Mouse (Mus musculus) heart, postnatal 0 days (tissue): Measurements from ENCODE around the gene Jaml.

Source experiments
- CTCF ChIP-seq: IDR thresholded peaks from 2 replicates; pipeline ENCODE4 v1.5.1; 2016; ENCODE audit warnings: antibody characterized with exemption, control low read depth, low read depth
- EP300 ChIP-seq: IDR thresholded peaks from 2 replicates; pipeline ENCODE4 v1.6.1; 2016; ENCODE audit warnings: antibody characterized with exemption, low read depth

DNA sequence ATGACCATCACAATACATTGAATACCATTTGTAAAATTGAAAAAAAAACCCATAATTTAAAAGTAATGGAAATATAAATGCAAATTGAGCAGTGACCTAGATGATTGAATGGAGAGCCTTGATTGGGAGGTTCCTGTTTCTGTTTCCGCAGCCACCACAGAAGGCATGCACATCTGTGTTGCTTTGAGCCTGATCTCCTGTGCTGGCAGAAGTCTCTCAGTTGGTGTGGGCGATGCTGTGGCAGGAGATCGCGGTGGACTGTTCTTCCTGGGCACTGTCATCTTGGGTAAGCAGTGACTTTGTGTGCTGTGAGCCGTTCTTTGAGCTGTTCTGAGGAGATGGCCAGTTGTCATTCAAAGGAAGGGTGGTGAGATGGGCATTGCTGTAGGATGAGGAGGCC, at the start of gene Jaml:
- TF ChIP-seq CTCF (no peak), EP300 (no peak)
